ENCODE assay signal across 14 mouse cellular contexts in the genomic region with DNA sequence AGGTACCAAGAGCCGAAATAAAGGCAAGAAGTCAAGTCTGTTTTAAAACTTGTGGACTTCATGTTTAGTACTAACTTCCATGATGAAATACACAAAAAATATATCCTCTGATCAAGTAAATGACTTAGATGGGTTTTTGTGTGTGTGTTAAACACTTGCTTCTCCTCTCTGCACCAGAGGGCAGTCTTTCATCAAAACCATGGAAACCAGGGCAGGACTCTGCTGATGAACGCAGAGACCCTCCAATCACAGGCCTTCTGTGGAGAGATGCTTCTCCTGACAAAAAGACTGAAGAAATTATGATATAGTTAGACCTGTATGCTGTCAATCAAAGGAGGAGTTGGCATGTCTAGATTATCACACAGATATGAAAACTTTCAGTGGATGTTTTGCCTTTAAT.
DNase-seq lines count a peak whose midpoint lies in the region; ATAC-seq and TF ChIP-seq lines count a peak whose summit lies in the region.
"Had no signal": no experiment of that assay in that cellular context is flagged by ENCODE, and none has a peak within 500 bp of the region (broad histone marks: within the 10 kb centered on the region; RNA-seq: fewer than 3 reads in every experiment).

No protein-coding gene starts in this region.

- no peak overlapping the region for H3K4me3 ChIP-seq in lung, postnatal 0 days (ENCODE audit: low read depth, low read length)
- H3K4me3 ChIP-seq: erythroblast, embryonic 14.5 days; liver, embryonic 13.5 days; midbrain, embryonic 12.5 days had no signal

- peak; percentile 46 for TF ChIP-seq CTCF in lung, postnatal 0 days (IDR thresholded peaks at IDR 0.05)

- H3K9ac ChIP-seq in lung, postnatal 0 days (replicated peaks; ENCODE audit: low read depth): no peak overlapping the region
- H3K9ac ChIP-seq: liver, embryonic 13.5 days; midbrain, embryonic 12.5 days had no signal

- no peak for TF ChIP-seq EP300 in lung, postnatal 0 days (IDR thresholded peaks at IDR 0.05)

- H3K36me3 ChIP-seq in lung, postnatal 0 days (ENCODE audit: insufficient read depth, low read length): no peaks in the 10 kb centered on the region
- H3K36me3 ChIP-seq: G1E; liver, embryonic 13.5 days; midbrain, embryonic 12.5 days had no signal

- 76% methylated on average over 2 of the region's 2 CpGs for WGBS in lung, postnatal 0 days

- no peak for ATAC-seq in lung, postnatal 0 days
- ATAC-seq: intestine, embryonic 16.5 days had no signal

- no peaks in the 10 kb centered on the region for H3K27me3 ChIP-seq in lung, postnatal 0 days (replicated peaks; ENCODE audit: insufficient read depth, low read length)
- H3K27me3 ChIP-seq: liver, embryonic 13.5 days had no signal

- DNase-seq in adrenal gland, adult 2 months: peak; percentile 4
- DNase-seq in adrenal gland, adult 8-10 months: no peak
- DNase-seq in heart, postnatal 4 days: peak; percentile 48
- no peak for DNase-seq in heart, adult 11 months
- DNase-seq in lung, postnatal 0 days (ENCODE audit: low spot score): no peak
- no peak for DNase-seq in lung, adult 18-20 months
- DNase-seq in kidney, postnatal 36 days: peak; percentile 10 to 29
- DNase-seq in right cerebral cortex, postnatal 14 days: no peak
- DNase-seq: cerebellum, adult 9-10 months; liver, embryonic 13.5 days had no signal

- no peak overlapping the region for H3K27ac ChIP-seq in lung, postnatal 0 days (ENCODE audit: low read length)
- H3K27ac ChIP-seq: liver, embryonic 13.5 days; midbrain, embryonic 12.5 days had no signal

- H3K9me3 ChIP-seq in lung, postnatal 0 days (ENCODE audit: low read length): no peaks in the 10 kb centered on the region
- H3K9me3 ChIP-seq: G1E; liver, embryonic 13.5 days; midbrain, embryonic 12.5 days had no signal

- no peaks in the 10 kb centered on the region for H3K4me1 ChIP-seq in lung, postnatal 0 days (ENCODE audit: insufficient read depth, low read depth, low read length)
- H3K4me1 ChIP-seq: liver, embryonic 13.5 days had no signal

- no peak overlapping the region for H3K4me2 ChIP-seq in lung, postnatal 0 days (replicated peaks; ENCODE audit: low read depth, low read length)
- H3K4me2 ChIP-seq: liver, embryonic 13.5 days; midbrain, embryonic 12.5 days had no signal

Comparison
In these comparisons a context has a peak if more than half of its experiments do, and no peak if none do; other contexts are left out.
1. DNase-seq: peak in adrenal gland, adult 2 months (single experiment), heart, postnatal 4 days (single experiment) and kidney, postnatal 36 days (2 of 2); none in adrenal gland, adult 8-10 months (single experiment), heart, adult 11 months (single experiment), lung, postnatal 0 days (single experiment), lung, adult 18-20 months (0 of 2) and right cerebral cortex, postnatal 14 days (single experiment).